Mouse (Mus musculus): ENCODE data around the gene Slc29a1. TPM values are rescaled to one million over a fixed set of nuclear protein-coding genes. Genes with fewer than 3 reads are reported as not detected.

Gene Slc29a1
- polyA plus RNA-seq, 1 experiment from 2014 or later, result 75.0 TPM

DNA sequence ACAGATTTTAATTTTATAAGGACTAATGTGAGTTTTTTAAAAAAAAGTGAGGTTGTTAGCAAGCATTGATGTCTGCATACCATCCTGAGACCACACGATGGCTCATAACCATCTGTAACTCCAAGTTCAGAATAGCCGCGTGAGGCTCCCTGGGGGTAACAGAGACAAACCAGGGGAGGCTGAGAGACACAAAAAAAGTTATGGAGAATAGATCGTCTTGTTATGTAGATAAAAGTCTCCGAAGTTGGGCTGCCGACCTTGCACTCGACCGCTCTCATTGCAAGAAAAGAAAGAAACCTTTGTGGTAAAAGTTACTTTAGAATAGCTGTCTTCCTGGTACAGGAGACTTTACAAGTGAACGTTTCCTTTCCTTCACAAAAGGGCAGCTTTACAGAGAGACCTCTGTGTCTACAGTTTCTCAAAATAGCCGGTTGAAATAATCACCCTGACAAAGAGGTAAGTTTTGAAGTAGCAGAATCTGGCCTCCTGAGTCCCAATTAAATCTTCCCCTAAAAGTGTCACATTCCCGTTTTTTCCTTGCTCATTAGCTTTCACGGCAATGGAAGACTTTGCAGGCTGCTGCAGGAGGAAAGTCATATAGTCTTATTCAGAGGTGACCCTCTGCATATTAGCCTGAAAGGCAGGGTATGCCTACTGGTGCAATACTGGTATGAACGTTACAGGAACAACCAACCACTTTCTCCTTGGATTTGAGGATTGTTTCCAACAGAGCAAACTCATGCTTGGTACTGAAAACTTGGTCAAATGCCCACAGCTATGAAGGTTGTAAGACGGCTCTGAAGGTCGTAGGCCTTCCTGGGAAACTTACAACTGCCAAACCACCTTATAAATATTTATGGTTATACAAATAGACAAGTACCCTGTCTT lies 7.8 kb upstream of the Slc29a1 start:
- H3K9me3 ChIP-seq, result no peaks in the 10 kb centered on the region
- H3K27me3 ChIP-seq (ENCODE audit: insufficient read depth, poor library complexity, severe bottlenecking), result peaks cover 3% of the 10 kb centered on the region; the same call in 1 of the 2 replicates
- H3K27ac ChIP-seq, result no peak overlapping the region
- no peak for DNase-seq (ENCODE audit: low spot score)
- H3K36me3 ChIP-seq, result no peaks in the 10 kb centered on the region
- no peak overlapping the region for H3K4me3 ChIP-seq
- H3K4me1 ChIP-seq, result peaks cover 17% of the 10 kb centered on the region
- 84% methylated on average over 15 of the region's 15 CpGs for WGBS

DNA sequence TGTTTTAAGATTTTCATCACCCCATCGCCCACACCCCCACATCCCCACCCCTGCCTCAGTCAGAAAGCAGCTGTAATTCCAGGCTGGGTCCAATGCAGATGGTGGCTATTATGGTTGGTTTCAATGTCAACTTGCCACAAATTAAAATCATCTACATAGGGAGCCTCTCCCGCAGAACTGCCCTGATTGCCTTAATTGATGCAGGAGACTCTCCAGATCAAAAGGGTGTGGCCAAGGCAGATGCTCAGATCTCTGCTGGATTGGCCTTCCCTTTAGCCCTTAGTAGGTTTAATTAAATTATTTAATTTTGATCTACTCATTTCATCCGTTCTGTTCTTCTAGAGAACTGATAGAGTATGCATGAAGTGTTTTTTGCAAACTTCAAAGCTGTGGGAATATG lies 3.6 kb upstream of the Slc29a1 start:
- Histone ChIP-seq H3K9me3 (no peaks in the 10 kb centered on the region), H3K27me3 (ENCODE audit: insufficient read depth, poor library complexity, severe bottlenecking) (peaks cover 27% of the 10 kb centered on the region), H3K4me1 (peaks cover 33% of the 10 kb centered on the region), H3K36me3 (no peaks in the 10 kb centered on the region), H3K4me3 (no peak overlapping the region), H3K27ac (no peak overlapping the region)
- DNase-seq (ENCODE audit: low spot score), result no peak
- WGBS, result 88% methylated on average over 3 of the region's 3 CpGs

DNA sequence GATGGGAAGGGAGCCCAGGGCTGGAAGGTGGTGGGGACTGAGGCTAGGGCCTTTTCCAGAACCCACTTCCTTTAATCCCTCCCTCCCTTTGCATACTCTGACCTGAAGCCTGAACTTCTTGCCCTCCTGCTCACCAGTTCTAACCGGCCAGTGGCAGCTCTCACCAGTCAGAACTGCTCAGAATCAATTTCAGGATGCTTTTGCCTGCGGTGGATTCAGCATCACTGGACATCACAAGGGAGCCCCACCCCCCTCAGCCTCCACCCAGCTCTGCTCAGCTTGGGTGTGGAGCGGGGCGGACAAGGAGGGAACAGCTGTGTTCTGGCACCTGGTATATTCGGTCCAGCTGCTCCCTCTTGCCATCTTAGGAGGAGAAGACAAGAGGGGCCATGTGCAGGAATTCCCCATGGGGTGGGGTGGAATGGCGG lies 2.5 kb upstream of the Slc29a1 start, which contains the start of gene Mymx:
Gene Mymx (minus strand): TSS at position 226 of the 428 bp plus-strand sequence.
- peak within 1 kb of the TSS; percentile 41 for H3K4me3 ChIP-seq
- H3K9me3 ChIP-seq, result no peaks in the 10 kb centered on the region
- H3K27me3 ChIP-seq (ENCODE audit: insufficient read depth, poor library complexity, severe bottlenecking), result peaks cover 28% of the 10 kb centered on the region
- H3K27ac ChIP-seq, result peak within 1 kb of the TSS; percentile 87
- DNase-seq (ENCODE audit: low spot score), result no peak
- peaks cover 42% of the 10 kb centered on the region for H3K4me1 ChIP-seq
- WGBS, result 35% methylated on average over 6 of the region's 6 CpGs
- H3K36me3 ChIP-seq, result no peaks in the 10 kb centered on the region

DNA sequence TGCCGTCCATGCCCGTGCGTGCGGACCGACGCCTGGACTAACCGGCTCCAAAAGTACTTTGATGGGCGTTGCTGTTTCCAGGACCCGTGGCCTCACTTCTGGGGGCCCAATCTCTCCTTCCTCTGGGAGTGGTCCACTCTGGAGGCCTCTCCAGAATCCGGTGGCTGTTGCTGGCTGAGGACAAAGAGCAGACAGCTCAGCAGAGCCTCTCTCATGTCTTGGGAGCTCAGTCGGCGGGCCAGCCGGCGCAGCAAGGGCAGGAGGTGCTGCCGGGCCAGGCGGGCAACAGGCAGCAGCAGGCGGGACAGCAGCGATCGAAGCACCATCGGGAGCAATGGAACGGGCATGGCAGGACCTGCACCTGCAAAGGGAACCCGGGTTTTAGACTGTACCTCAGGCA lies 1.9 kb upstream of the Slc29a1 start:
- no peak for DNase-seq (ENCODE audit: low spot score)
- Histone ChIP-seq H3K27me3 (ENCODE audit: insufficient read depth, poor library complexity, severe bottlenecking) (peaks cover 34% of the 10 kb centered on the region), H3K9me3 (no peaks in the 10 kb centered on the region), H3K36me3 (no peaks in the 10 kb centered on the region), H3K27ac (peak overlapping the region; percentile 87), H3K4me3 (peak overlapping the region; percentile 41), H3K4me1 (peaks cover 48% of the 10 kb centered on the region)
- WGBS, result 5% methylated on average over 22 of the region's 22 CpGs

DNA sequence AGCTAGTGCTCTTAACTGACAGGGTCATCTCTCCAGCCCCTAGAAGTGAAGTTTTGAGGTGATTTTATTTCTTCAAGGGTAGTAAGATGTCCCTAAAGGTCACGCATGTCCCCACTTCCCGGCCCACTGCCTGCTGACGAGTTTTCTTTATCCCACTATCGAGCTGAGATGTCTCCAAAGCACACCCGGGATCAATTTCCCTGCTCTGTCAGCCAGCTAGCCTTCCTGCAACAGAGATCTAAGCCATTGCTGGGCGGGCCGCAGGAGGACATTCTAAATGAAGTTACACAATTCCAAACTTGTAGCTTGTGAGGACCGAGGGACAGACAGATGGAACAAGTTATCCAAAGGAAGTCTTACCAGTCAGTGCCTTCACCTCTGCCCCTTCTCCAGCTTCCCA lies 861 bp upstream of the Slc29a1 start:
- WGBS, result 57% methylated on average over 8 of the region's 8 CpGs
- 0 out of 2 replicates have a peak overlapping the region, but pooled peaks have one; percentile 61 for H3K4me3 ChIP-seq
- H3K27ac ChIP-seq, result peak overlapping the region; percentile 87; the same call in 1 of the 2 replicates
- no peak for DNase-seq (ENCODE audit: low spot score)
- no peaks in the 10 kb centered on the region for H3K36me3 ChIP-seq
- peaks cover 58% of the 10 kb centered on the region for H3K4me1 ChIP-seq
- no peaks in the 10 kb centered on the region for H3K9me3 ChIP-seq
- peaks cover 44% of the 10 kb centered on the region for H3K27me3 ChIP-seq (ENCODE audit: insufficient read depth, poor library complexity, severe bottlenecking)

DNA sequence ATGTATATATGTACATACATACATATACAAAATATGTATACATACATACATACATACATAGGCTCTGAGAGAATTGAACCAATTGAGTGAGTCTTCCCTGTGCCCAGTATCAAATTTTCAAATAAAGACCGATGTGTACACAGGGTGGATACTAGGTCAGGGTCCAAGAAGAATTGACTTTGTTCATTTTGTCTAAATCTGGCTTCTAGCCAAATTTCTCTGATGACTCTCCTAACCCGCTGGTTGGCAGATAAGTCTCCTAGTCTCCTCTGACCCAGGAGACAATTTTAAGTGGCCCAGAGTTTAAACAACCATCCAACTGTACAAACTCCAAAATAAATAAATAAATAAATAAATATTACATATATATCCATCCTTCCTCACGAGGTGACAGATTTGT lies 515 bp downstream of the Slc29a1 start:
- Histone ChIP-seq H3K27ac (peak overlapping the region; percentile 87; the same call in 1 of the 2 replicates), H3K4me3 (peak overlapping the region; percentile 61), H3K9me3 (no peaks in the 10 kb centered on the region), H3K36me3 (no peaks in the 10 kb centered on the region), H3K4me1 (peaks cover 72% of the 10 kb centered on the region), H3K27me3 (ENCODE audit: insufficient read depth, poor library complexity, severe bottlenecking) (peaks cover 57% of the 10 kb centered on the region)
- DNase-seq (ENCODE audit: low spot score), result no peak
- WGBS, result 53% methylated on average over 3 of the region's 3 CpGs

DNA sequence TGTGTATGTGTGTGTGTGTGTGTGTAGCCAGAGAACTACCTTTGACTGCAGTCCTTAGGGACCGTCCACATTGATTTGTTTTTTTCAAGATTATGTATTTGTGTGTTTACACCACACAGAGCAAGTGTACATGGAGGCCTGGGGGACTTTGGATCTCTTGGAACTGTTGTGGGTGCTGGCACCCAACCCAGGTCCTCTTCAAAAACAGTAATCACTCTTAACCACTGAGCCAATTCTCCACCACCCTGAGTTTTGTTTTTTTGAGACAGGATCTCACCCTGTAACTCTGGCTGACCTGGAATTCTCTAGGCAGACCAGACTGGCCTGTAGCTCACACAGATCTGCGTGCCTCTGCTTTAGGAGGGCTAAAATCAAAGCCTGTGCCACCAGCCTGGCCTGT lies 1.0 kb downstream of the Slc29a1 start:
- no peaks in the 10 kb centered on the region for H3K9me3 ChIP-seq
- DNase-seq (ENCODE audit: low spot score), result no peak
- peaks cover 62% of the 10 kb centered on the region for H3K27me3 ChIP-seq (ENCODE audit: insufficient read depth, poor library complexity, severe bottlenecking)
- H3K27ac ChIP-seq, result no peak overlapping the region
- H3K36me3 ChIP-seq, result no peaks in the 10 kb centered on the region
- peaks cover 77% of the 10 kb centered on the region for H3K4me1 ChIP-seq
- H3K4me3 ChIP-seq, result no peak overlapping the region
- 92% methylated on average over 2 of the region's 2 CpGs for WGBS

DNA sequence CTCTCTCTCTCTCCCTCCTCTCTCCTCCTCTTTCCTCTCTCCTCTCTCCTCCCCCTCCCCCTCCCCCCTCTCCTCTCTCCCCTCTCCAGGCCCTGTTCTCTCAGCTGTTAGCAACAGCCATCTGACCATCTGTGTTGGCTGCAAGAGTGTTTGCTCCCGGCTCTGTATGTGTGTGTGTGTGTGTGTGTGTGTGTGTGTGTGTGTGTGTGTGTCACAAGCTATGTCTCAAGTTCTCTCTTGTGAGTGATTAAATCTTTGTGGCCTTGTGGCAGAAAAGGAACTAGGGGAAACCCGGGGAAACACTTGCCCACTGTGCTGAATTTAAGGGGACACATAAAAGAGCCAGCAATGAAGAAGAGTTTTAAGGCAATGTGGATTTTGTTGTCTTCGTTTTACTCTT lies 1.6 kb downstream of the Slc29a1 start:
- no peak overlapping the region for H3K4me3 ChIP-seq
- 41% methylated on average over 3 of the region's 3 CpGs for WGBS
- no peaks in the 10 kb centered on the region for H3K9me3 ChIP-seq
- no peak overlapping the region for H3K27ac ChIP-seq
- peak; percentile 73 for DNase-seq (ENCODE audit: low spot score)
- peaks cover 83% of the 10 kb centered on the region for H3K4me1 ChIP-seq
- H3K36me3 ChIP-seq, result no peaks in the 10 kb centered on the region
- H3K27me3 ChIP-seq (ENCODE audit: insufficient read depth, poor library complexity, severe bottlenecking), result peaks cover 66% of the 10 kb centered on the region

DNA sequence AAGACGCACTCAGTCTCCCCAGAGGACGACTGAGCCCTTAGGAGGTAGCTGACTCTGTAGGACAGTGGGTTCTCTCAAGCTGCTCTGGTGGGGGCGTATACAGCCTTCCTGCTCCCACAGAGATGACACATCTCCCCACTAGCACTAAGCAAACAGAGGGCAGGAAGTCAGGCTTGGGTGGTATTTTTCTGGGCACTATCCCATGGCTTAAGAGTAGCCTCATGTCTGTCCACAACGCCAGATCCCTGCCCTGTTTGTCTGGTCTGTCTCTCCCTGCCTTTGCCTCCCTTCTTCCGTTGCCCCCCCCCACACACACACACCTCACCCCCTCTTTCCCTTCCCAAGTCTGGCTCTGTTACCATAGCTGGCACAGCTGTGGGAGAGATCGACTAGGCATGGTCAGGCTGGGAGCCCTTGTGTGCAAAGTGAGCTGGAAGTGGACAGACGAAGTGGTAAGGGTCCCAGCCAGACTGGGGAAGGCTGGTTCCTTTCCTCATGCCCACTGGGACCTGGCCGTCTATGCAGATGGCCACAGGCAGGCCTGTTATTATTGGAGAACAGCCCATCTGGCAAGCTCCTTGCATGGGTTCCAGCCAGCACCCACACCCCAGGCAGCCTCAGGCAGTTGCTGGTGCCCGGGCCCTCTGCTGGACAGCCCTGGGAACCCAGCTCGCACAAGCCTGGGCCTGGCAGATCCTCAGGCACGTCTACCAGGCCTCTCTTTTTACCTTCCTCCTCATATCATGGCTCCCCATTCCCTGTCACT lies 2.6 kb downstream of the Slc29a1 start:
- Histone ChIP-seq H3K27ac (peak overlapping the region; percentile 72), H3K4me1 (peaks cover 87% of the 10 kb centered on the region), H3K4me3 (peak overlapping the region; percentile 12; the same call in 1 of the 2 replicates), H3K27me3 (ENCODE audit: insufficient read depth, poor library complexity, severe bottlenecking) (peaks cover 61% of the 10 kb centered on the region), H3K9me3 (no peaks in the 10 kb centered on the region), H3K36me3 (no peaks in the 10 kb centered on the region)
- 29% methylated on average over 11 of the region's 11 CpGs for WGBS
- peak; percentile 85 for DNase-seq (ENCODE audit: low spot score)

DNA sequence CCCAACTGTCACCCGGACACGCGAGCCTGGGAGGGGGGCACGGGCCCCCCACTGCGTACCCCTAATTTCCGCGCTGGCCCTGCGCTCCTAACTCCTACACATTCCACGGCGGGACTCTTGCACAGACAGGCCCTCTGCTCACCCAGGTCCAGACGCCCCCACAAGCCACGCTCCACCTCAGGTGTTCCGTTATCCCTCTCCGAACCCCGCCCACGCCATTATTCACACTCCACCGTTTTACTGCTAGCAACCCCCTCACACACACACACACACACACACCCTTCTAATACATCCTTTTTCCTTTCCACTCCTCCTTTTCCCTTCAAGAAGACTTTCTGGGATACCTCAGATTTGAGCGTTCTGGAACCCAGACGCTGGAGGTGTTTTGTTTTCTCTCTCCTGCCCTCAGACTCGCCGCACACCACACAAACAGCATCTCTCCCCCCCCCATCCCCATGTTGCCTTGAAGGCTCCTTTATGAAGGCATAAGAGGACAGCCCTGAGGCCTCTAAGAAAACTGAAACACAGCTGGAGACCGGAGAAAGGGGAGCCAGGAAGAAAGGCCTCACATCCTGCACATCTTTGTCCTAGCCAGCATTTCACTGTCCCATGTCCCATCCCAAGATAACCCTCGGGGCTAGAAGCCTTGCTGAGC lies 3.5 kb downstream of the Slc29a1 start:
- WGBS, result 6% methylated on average over 23 of the region's 23 CpGs
- H3K4me1 ChIP-seq, result peaks cover 86% of the 10 kb centered on the region

DNA sequence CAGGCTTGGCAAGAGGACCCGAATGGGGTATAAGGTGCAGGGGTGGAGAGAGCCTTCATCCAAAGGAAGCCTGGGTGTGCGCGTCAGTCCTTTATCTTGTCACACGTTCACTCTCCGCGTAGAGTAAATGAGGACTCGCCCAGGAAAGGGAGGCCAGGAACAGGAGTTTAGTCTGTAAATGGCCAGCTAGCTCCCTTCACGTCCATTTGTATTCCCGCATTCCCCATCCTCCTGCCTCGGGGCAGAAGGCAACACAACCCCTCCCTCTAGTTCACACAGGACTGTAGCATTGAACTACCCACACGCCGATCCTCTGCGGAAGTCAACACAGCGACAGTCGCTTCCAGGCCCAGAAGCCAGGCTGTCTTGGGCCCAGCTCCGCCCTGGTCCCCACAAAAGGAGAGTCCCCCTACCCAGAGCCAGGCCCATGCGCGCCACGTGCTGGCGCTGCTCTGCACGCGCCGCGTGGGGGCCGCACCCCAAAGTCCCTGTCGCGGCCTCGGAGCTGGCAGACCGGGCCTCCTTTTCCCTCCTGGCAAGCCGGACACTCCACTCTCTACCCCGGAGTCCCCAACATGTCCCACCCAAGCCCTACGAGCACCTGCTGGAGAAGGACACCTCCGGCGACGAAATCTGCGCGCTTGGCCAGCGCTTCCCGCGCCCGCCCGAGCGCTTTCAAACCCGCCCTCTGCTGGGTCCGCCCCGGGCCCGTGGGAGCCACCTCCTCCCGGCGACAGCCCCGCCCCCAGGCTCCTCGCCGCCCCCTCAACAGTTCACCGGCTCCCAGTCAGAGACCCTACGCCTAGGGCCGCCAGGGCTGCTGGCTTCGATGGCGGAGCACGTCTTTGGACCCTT lies 4.3 kb downstream of the Slc29a1 start:
- peak; percentile 89 for DNase-seq (ENCODE audit: low spot score)
- whole genome bisulfite sequencing, result 2% methylated on average over 58 of the region's 58 CpGs
- Histone ChIP-seq H3K27me3 (ENCODE audit: insufficient read depth, poor library complexity, severe bottlenecking) (peaks cover 46% of the 10 kb centered on the region), H3K36me3 (no peaks in the 10 kb centered on the region), H3K4me3 (peak overlapping the region; percentile 77), H3K27ac (peak overlapping the region; percentile 88), H3K9me3 (no peaks in the 10 kb centered on the region), H3K4me1 (peaks cover 79% of the 10 kb centered on the region)

More for the DNA sequence above, 3.5 kb downstream of the Slc29a1 start:
- peaks cover 52% of the 10 kb centered on the region for H3K27me3 ChIP-seq (ENCODE audit: insufficient read depth, poor library complexity, severe bottlenecking)
- H3K9me3 ChIP-seq, result no peaks in the 10 kb centered on the region
- no peaks in the 10 kb centered on the region for H3K36me3 ChIP-seq
- peak overlapping the region; percentile 88 for H3K27ac ChIP-seq
- peak; percentile 71 for DNase-seq (ENCODE audit: low spot score)
- peak overlapping the region; percentile 77 for H3K4me3 ChIP-seq

DNA sequence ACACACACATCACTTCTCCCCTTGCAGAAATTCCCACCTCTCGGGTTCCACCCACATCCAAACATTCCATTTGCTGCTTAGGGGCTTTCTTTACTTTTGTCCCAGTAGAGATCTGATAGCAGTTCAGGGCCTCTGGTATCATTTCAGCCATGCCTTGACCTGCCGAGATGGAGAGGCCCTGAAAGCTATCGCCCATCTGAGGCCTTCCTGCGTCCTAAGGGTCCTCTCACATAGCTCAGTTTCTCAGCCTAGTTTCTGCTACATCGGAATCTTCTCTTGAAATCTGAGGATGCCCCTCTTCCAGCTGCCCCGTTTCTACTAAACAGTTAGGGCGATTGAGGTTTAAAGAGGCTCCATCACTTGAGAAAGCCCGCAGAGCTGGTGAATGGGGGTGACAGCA lies 5.2 kb downstream of the Slc29a1 start:
- Histone ChIP-seq H3K4me3 (peak overlapping the region; percentile 77), H3K9me3 (no peaks in the 10 kb centered on the region), H3K36me3 (peaks cover 9% of the 10 kb centered on the region), H3K27me3 (ENCODE audit: insufficient read depth, poor library complexity, severe bottlenecking) (peaks cover 41% of the 10 kb centered on the region), H3K27ac (peak overlapping the region; percentile 88), H3K4me1 (peaks cover 69% of the 10 kb centered on the region)
- WGBS, result 32% methylated on average over 8 of the region's 8 CpGs
- DNase-seq (ENCODE audit: low spot score), result no peak
